Mouse (Mus musculus) cerebellum, adult 2 months (tissue): ENCODE results near the gene Ly75. TPM values are rescaled to one million over a fixed set of nuclear protein-coding genes. Genes with fewer than 3 reads are reported as not detected.

Experiments used
- DNase-seq, 2 experiments: peaks; one replicate each; pipeline ENCODE4 v3.0.0; 2021
- H3K27ac ChIP-seq: fragments of 200-500 bp; 2 replicates; pipeline ENCODE4 v1.5.1; 2012; ENCODE audit warnings: low read length, control low read depth, inconsistent platforms; ENCODE audit not compliant: insufficient read depth
- H3K27me3 ChIP-seq: fragments of 200-500 bp; 2 replicates; pipeline ENCODE4 v1.6.1; 2012; ENCODE audit warnings: inconsistent platforms, mild to moderate bottlenecking, low read length, moderate library complexity; ENCODE audit not compliant: control insufficient read depth, insufficient read depth
- H3K4me1 ChIP-seq: fragments of 200-500 bp; 2 replicates; pipeline ENCODE4 v1.6.1; 2011; ENCODE audit warnings: low read length; ENCODE audit not compliant: control insufficient read depth, insufficient read depth
- H3K4me3 ChIP-seq: fragments of 200-500 bp; replicated peaks from 2 replicates; pipeline ENCODE3; 2011; ENCODE audit warnings: mild to moderate bottlenecking, low read depth, low read length, control low read depth; ENCODE audit not compliant: insufficient read depth
- CTCF ChIP-seq: fragments of 200-500 bp; IDR thresholded peaks from 2 replicates; pipeline ENCODE4 v1.5.1; 2011; ENCODE audit warnings: low read depth, mild to moderate bottlenecking, control low read depth, low read length, moderate library complexity, borderline replicate concordance; ENCODE audit not compliant: insufficient read depth
- POLR2A ChIP-seq: fragments of 200-500 bp; IDR thresholded peaks from 2 replicates; pipeline ENCODE4 v1.6.1; 2011; ENCODE audit warnings: low read length, control low read depth, borderline replicate concordance; ENCODE audit not compliant: insufficient read depth
- WGBS: fragments of 180-500 bp; shearing (Covaris S2); methylation state at CpG from one replicate; pipeline ENCODE4 v1.1.7; 2018; 5-methylcytosine and 5-hydroxymethylcytosine counted together
- polyA plus RNA-seq: library from polyadenylated mRNA; depleted of rRNA; stranded (reverse); fragments of >200 nt; gene quantifications from 2 replicates; pipeline ENCODE4 v1.2.3, GENCODE M21; 2012

Gene Ly75
- polyA plus RNA-seq, 1 experiment, result 0.92 TPM

- Histone ChIP-seq H3K27me3 (no peaks in the 10 kb centered on the region; the same call in 1 of the 2 replicates), H3K27ac (no peak overlapping the region), H3K4me3 (no peak overlapping the region), H3K4me1 (no peaks in the 10 kb centered on the region)
- 91% methylated on average over 4 of the region's 4 CpGs for WGBS
- no peak for TF ChIP-seq POLR2A
- no peak for TF ChIP-seq CTCF
- DNase-seq, result no peak
These were observed 100.5 kb downstream of the Ly75 start for GRCm38 (mm10) chr2:60282625-60283024.

- Histone ChIP-seq H3K27ac (no peak overlapping the region), H3K27me3 (no peaks in the 10 kb centered on the region; the same call in 1 of the 2 replicates), H3K4me1 (no peaks in the 10 kb centered on the region), H3K4me3 (no peak overlapping the region)
- DNase-seq, result no peak
- TF ChIP-seq POLR2A (no peak), CTCF (no peak)
- WGBS, result 95% methylated on average over 4 of the region's 4 CpGs
These were observed 104.5 kb downstream of the Ly75 start for GRCm38 (mm10) chr2:60278627-60279026.

GRCm38 (mm10) chr2:60269856-60270479 lies 113.1 kb downstream of the Ly75 start:
- TF ChIP-seq POLR2A, result no peak
- TF ChIP-seq CTCF, result no peak
- DNase-seq, result no peak
- no peaks in the 10 kb centered on the region for H3K4me1 ChIP-seq
- H3K4me3 ChIP-seq, result no peak overlapping the region
- H3K27ac ChIP-seq, result no peak overlapping the region
- no peaks in the 10 kb centered on the region for H3K27me3 ChIP-seq
- WGBS, result 96% methylated on average over 14 of the region's 14 CpGs

GRCm38 (mm10) chr2:60267567-60267966 lies 115.5 kb downstream of the Ly75 start:
- 58% methylated on average over 1 of the region's 1 CpGs for WGBS
- H3K27ac ChIP-seq, result no peak overlapping the region
- DNase-seq, result no peak
- TF ChIP-seq CTCF, result no peak
- H3K4me1 ChIP-seq, result no peaks in the 10 kb centered on the region
- H3K27me3 ChIP-seq, result no peaks in the 10 kb centered on the region
- H3K4me3 ChIP-seq, result no peak overlapping the region

- TF ChIP-seq POLR2A (no peak), CTCF (no peak)
- no peak overlapping the region for H3K27ac ChIP-seq
- no peaks in the 10 kb centered on the region for H3K27me3 ChIP-seq
- H3K4me3 ChIP-seq, result no peak overlapping the region
- DNase-seq, result no peak
- H3K4me1 ChIP-seq, result no peaks in the 10 kb centered on the region
- 46% methylated on average over 5 of the region's 5 CpGs for WGBS
These were observed 122.3 kb downstream of the Ly75 start for GRCm38 (mm10) chr2:60260621-60261350.

- no peak overlapping the region for H3K27ac ChIP-seq
- no peaks in the 10 kb centered on the region for H3K4me1 ChIP-seq
- WGBS, result 92% methylated on average over 5 of the region's 5 CpGs
- no peak for DNase-seq
- no peak for TF ChIP-seq POLR2A
- TF ChIP-seq CTCF, result no peak
- H3K4me3 ChIP-seq, result no peak overlapping the region
- no peaks in the 10 kb centered on the region for H3K27me3 ChIP-seq
These were observed 123.9 kb downstream of the Ly75 start for GRCm38 (mm10) chr2:60259186-60259585.

- TF ChIP-seq POLR2A, result no peak
- TF ChIP-seq CTCF, result no peak
These were observed 126.4 kb downstream of the Ly75 start for GRCm38 (mm10) chr2:60256751-60257150.

GRCm38 (mm10) chr2:60253506-60253905 lies 129.6 kb downstream of the Ly75 start:
- DNase-seq, result no peak
- no peak for TF ChIP-seq POLR2A
- TF ChIP-seq CTCF, result no peak
- Histone ChIP-seq H3K4me3 (no peak overlapping the region), H3K27ac (no peak overlapping the region), H3K4me1 (no peaks in the 10 kb centered on the region), H3K27me3 (no peaks in the 10 kb centered on the region)

More at GRCm38 (mm10) chr2:60256751-60257150, 126.4 kb downstream of the Ly75 start:
- Histone ChIP-seq H3K4me3 (no peak overlapping the region), H3K27me3 (no peaks in the 10 kb centered on the region), H3K27ac (no peak overlapping the region), H3K4me1 (no peaks in the 10 kb centered on the region)
- DNase-seq, result no peak
- 83% methylated on average over 2 of the region's 2 CpGs for WGBS
